Mouse (Mus musculus): ENCODE results near the gene Arhgap10. TPM values are rescaled to one million over a fixed set of nuclear protein-coding genes. Genes with fewer than 3 reads are reported as not detected.

The Arhgap10 gene
- total and polyA plus RNA-seq, 3 experiments: 13.1 to 22.8 TPM; not detected in 1

DNA sequence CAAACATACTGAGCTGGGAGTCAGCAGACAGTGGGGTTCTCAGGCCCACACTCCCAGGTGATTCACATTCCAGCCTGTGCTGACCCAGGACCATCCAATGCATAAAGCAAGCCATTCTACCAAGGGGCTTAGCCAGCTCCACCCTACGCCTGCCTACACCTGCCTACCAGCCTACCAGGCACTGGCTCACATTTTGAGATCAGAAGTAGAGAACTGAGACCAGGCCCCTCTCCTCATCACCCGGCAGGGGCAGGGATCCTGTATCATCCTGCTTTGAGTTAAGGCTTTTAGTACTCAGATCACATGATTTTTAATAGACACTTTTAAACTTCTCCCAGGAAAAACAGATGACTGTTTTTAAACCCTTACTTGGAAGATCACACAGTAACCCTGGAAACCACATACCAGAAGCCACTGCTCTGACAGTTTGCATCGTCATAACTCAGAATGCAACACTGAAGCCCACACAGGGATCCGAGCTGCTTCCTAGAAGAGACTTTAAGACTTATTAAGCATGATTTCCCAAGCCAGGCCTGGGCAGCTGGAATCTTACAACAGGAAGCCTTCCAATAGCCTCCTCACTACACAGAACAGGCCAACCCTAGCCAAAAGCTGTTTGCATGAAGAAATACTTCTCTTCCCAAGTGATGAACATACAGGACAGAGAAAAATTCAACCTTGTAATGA, 27.5 kb downstream of the Arhgap10 start:
- Histone ChIP-seq H3K9me3 (replicated peaks; ENCODE audit: insufficient read depth, low read length) (no peaks in the 10 kb centered on the region), H3K36me3 (ENCODE audit: control insufficient read depth in 1 of 2, insufficient read depth in 2 of 2, low read length in 2 of 2) (peaks cover 0 to 17% of the 10 kb centered on the region in 2 experiments; a peak in 2 of 4 replicates), H3K79me2 (ENCODE audit: control insufficient read depth, insufficient read depth, low read length, poor library complexity) (peaks cover 5% of the 10 kb centered on the region; the same call in 1 of the 2 replicates), H3K9ac (ENCODE audit: control insufficient read depth, low read depth, low read length, poor library complexity, severe bottlenecking) (no peak overlapping the region), H3K4me3 (ENCODE audit: control insufficient read depth in 1 of 2, insufficient read depth in 1 of 2, low read depth in 2 of 2, low read length in 2 of 2) (no peak overlapping the region), H3K27me3 (ENCODE audit: control insufficient read depth in 1 of 2, insufficient read depth in 2 of 2, low read length in 2 of 2) (no peaks in the 10 kb centered on the region), H3K27ac (ENCODE audit: control insufficient read depth, low read depth, low read length) (no peak overlapping the region), H3K4me1 (ENCODE audit: control insufficient read depth in 1 of 2, insufficient read depth in 2 of 2, low read length in 2 of 2) (peaks cover 9 to 22% of the 10 kb centered on the region in 2 experiments)
- DNase-seq (ENCODE audit: low read depth, low spot score): no peak
- TF ChIP-seq TCF12 (IDR thresholded peaks at IDR 0.05; ENCODE audit: low read depth, low read length) (no peak), USF1 (IDR thresholded peaks at IDR 0.05; ENCODE audit: low read depth, low read length) (no peak), MYB (IDR thresholded peaks at IDR 0.05; ENCODE audit: low read depth, low read length) (no peak), USF2 (IDR thresholded peaks at IDR 0.05; ENCODE audit: borderline replicate concordance in 1 of 2, insufficient read depth in 1 of 2, low read depth in 1 of 2, low read length in 2 of 2) (no peak), E2F4 (IDR thresholded peaks at IDR 0.05; ENCODE audit: borderline replicate concordance, low read depth, low read length) (no peak), TAL1 (IDR thresholded peaks at IDR 0.05; ENCODE audit: low read length) (no peak), NELFE (IDR thresholded peaks at IDR 0.05; ENCODE audit: low read depth, low read length) (no peak), GABPA (IDR thresholded peaks at IDR 0.05; ENCODE audit: low read depth, low read length) (no peak), ZC3H11A (IDR thresholded peaks at IDR 0.05; ENCODE audit: low read depth, low read length) (no peak), ZNF384 (IDR thresholded peaks at IDR 0.05; ENCODE audit: low read depth, low read length) (no peak), SMC3 (IDR thresholded peaks at IDR 0.05; ENCODE audit: low read depth, low read length) (no peak), UBTF (IDR thresholded peaks at IDR 0.05; ENCODE audit: borderline replicate concordance, insufficient read depth, low read depth, low read length) (no peak)

DNA sequence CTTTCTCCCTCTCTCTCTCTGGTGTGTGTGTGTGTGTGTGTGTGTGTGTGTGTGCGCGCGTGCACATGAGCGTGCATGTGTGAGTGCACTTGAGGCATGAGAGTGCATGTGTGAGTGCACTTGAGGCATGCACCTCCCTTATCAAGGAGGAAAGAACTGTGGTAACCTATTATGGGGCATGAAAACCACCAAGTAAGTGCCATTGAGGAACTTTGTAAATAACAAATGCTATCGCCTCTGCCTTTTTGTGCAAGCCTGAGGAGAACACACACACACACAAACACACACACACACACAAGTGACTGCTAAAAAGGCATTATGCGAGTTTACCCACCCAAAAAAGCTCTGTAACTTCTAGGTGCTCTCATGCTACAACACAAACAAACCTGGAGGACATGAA, 28.5 kb downstream of the Arhgap10 start:
- no peaks in the 10 kb centered on the region for H3K27me3 ChIP-seq (ENCODE audit: control insufficient read depth in 1 of 2, insufficient read depth in 2 of 2, low read length in 2 of 2)
- no peak overlapping the region for H3K4me3 ChIP-seq (ENCODE audit: control insufficient read depth in 1 of 2, insufficient read depth in 1 of 2, low read depth in 2 of 2, low read length in 2 of 2)
- H3K4me1 ChIP-seq (ENCODE audit: control insufficient read depth in 1 of 2, insufficient read depth in 2 of 2, low read length in 2 of 2): peaks cover 9 to 28% of the 10 kb centered on the region in 2 experiments
- H3K27ac ChIP-seq (ENCODE audit: control insufficient read depth, low read depth, low read length): no peak overlapping the region
- H3K9ac ChIP-seq (ENCODE audit: control insufficient read depth, low read depth, low read length, poor library complexity, severe bottlenecking): no peak overlapping the region
- no peaks in the 10 kb centered on the region for H3K9me3 ChIP-seq (replicated peaks; ENCODE audit: insufficient read depth, low read length)
- H3K36me3 ChIP-seq (ENCODE audit: control insufficient read depth in 1 of 2, insufficient read depth in 2 of 2, low read length in 2 of 2): peaks cover 0 to 21% of the 10 kb centered on the region in 2 experiments; a peak in 2 of 4 replicates
- H3K79me2 ChIP-seq (ENCODE audit: control insufficient read depth, insufficient read depth, low read length, poor library complexity): peaks cover 5% of the 10 kb centered on the region; the same call in 1 of the 2 replicates
- TF ChIP-seq POLR2AphosphoS5 (IDR thresholded peaks at IDR 0.05; ENCODE audit: borderline replicate concordance, low read depth, low read length) (no peak), ZNF384 (IDR thresholded peaks at IDR 0.05; ENCODE audit: low read depth, low read length) (no peak), SMC3 (IDR thresholded peaks at IDR 0.05; ENCODE audit: low read depth, low read length) (no peak), POLR2A (IDR thresholded peaks at IDR 0.05; ENCODE audit: control insufficient read depth in 1 of 2, insufficient read depth in 1 of 2, low read depth in 1 of 2, low read length in 2 of 2, poor library complexity in 1 of 2) (no peak), MAFK (IDR thresholded peaks at IDR 0.05; ENCODE audit: borderline replicate concordance, low read depth, low read length) (no peak), HCFC1 (IDR thresholded peaks at IDR 0.05; ENCODE audit: low read depth, low read length) (no peak), BHLHE40 (IDR thresholded peaks at IDR 0.05; ENCODE audit: borderline replicate concordance, low read depth, low read length) (no peak), MEF2A (IDR thresholded peaks at IDR 0.05; ENCODE audit: extremely low read depth, insufficient replicate concordance, low read depth, low read length, poor library complexity, severe bottlenecking) (no peak), NELFE (IDR thresholded peaks at IDR 0.05; ENCODE audit: low read depth, low read length) (no peak), ZMIZ1 (IDR thresholded peaks at IDR 0.05; ENCODE audit: low read depth, low read length) (no peak), CHD2 (IDR thresholded peaks at IDR 0.05; ENCODE audit: low read length) (no peak), UBTF (IDR thresholded peaks at IDR 0.05; ENCODE audit: borderline replicate concordance, insufficient read depth, low read depth, low read length) (no peak), MYC (IDR thresholded peaks at IDR 0.05; ENCODE audit: low read depth, low read length) (no peak), TCF12 (IDR thresholded peaks at IDR 0.05; ENCODE audit: low read depth, low read length) (no peak), MYB (IDR thresholded peaks at IDR 0.05; ENCODE audit: low read depth, low read length) (no peak), ZKSCAN1 (IDR thresholded peaks at IDR 0.05; ENCODE audit: low read depth, low read length) (no peak), TBP (IDR thresholded peaks at IDR 0.05; ENCODE audit: low read depth, low read length) (no peak), USF1 (IDR thresholded peaks at IDR 0.05; ENCODE audit: low read depth, low read length) (no peak), RCOR1 (IDR thresholded peaks at IDR 0.05; ENCODE audit: low read depth, low read length) (no peak), KAT2A (conservative IDR thresholded peaks at IDR 0.05; ENCODE audit: low read depth, low read length) (no peak)
- no peak for DNase-seq (ENCODE audit: low read depth, low spot score)
